Mouse (Mus musculus): ENCODE data around the gene Dnajb12.

DNA sequence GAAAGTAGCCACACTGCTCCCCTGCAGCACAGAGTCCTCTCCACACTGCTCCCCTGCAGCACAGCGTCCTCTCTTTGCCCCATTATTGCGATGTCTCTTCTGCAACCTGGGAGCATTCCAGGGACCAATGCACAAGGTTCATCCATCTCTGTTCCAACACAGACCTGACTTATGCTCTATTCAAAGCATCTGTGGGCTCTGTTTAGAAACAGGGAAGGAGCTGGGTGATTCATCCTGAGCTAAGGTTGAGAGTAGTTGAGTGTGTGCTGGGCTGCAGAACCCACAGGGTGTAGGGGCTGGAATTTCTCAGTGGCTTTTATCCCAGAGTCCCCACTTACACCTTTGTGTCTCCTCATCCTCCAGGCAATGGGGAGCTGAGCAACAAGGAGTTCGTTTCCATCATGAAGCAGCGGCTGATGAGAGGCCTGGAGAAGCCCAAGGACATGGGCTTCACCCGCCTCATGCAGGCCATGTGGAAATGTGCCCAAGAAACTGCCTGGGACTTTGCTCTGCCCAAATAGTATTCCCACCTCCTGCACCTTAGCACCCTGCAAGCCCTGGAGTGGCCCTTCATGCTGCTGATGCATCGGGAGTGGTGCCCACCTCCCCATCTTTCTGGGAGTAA, 16.4 kb upstream of the Dnajb12 start:
- TF ChIP-seq CTCF (IDR thresholded peaks at IDR 0.05; ENCODE audit: borderline replicate concordance, insufficient read depth, low read length) (no peak), POLR2A (IDR thresholded peaks at IDR 0.05; ENCODE audit: low read depth, low read length) (no peak)
